Mouse (Mus musculus) hindbrain, embryonic 12.5 days (tissue): ENCODE measurements around the gene Rdh16f1. TPM values are rescaled to one million over a fixed set of nuclear protein-coding genes. Genes with fewer than 3 reads are reported as not detected.

Experiments
- ATAC-seq: fragments of 200-750 bp; cut with Nextera tagmentation; 2 replicates; pipeline ENCODE4 v1.8.0; 2017; ENCODE audit warnings: moderate TSS enrichment; ENCODE audit not compliant: low FRiP score
- H3K27ac ChIP-seq: fragments of 300-500 bp; sonication (generic); 2 replicates; pipeline ENCODE4 v1.5.1; 2016; ENCODE audit warnings: mild to moderate bottlenecking
- H3K27me3 ChIP-seq: fragments of 300-500 bp; sonication (generic); 2 replicates; pipeline ENCODE4 v1.6.1; 2016; ENCODE audit warnings: mild to moderate bottlenecking
- H3K36me3 ChIP-seq: fragments of 300-500 bp; sonication (generic); 2 replicates; pipeline ENCODE4 v1.6.1; 2016; ENCODE audit warnings: mild to moderate bottlenecking
- H3K4me1 ChIP-seq: fragments of 300-500 bp; sonication (generic); 2 replicates; pipeline ENCODE4 v1.6.1; 2016
- H3K4me2 ChIP-seq: fragments of 300-500 bp; sonication (generic); replicated peaks from 2 replicates; pipeline ENCODE4 v1.6.1; 2016; ENCODE audit warnings: mild to moderate bottlenecking
- H3K4me3 ChIP-seq: fragments of 300-500 bp; sonication (generic); 2 replicates; pipeline ENCODE4 v1.5.1; 2016; ENCODE audit warnings: mild to moderate bottlenecking
- H3K9ac ChIP-seq: fragments of 300-500 bp; sonication (generic); 2 replicates; pipeline ENCODE4 v1.6.1; 2016; ENCODE audit warnings: mild to moderate bottlenecking, moderate library complexity
- H3K9me3 ChIP-seq: fragments of 300-500 bp; sonication (generic); replicated peaks from 2 replicates; pipeline ENCODE4 v1.6.1; 2016; ENCODE audit warnings: mild to moderate bottlenecking
- whole genome bisulfite sequencing: fragments of 180-500 bp; shearing (Covaris S2); methylation state at CpG from one replicate; pipeline ENCODE4 v1.1.7; 2016; 5-methylcytosine and 5-hydroxymethylcytosine counted together
- polyA plus RNA-seq: library from polyadenylated mRNA; unstranded; fragments of >200 nt; fragmentation: Nextera tagmentation; extraction: Ambion mirVana; gene quantifications from 2 replicates; pipeline ENCODE4 v1.2.1, GENCODE M21; 2016

Rdh16f1 gene
- polyA plus RNA-seq, 1 experiment from 2014 or later = not detected

- no peaks in the 10 kb centered on the region for H3K9me3 ChIP-seq
- peaks cover 8% of the 10 kb centered on the region for H3K36me3 ChIP-seq
- H3K4me1 ChIP-seq = peaks cover 14% of the 10 kb centered on the region
- ATAC-seq = no peak
- H3K27me3 ChIP-seq = no peaks in the 10 kb centered on the region
- H3K4me3 ChIP-seq = no peak overlapping the region
- H3K27ac ChIP-seq = no peak overlapping the region
- 77% methylated on average over 4 of the region's 4 CpGs for WGBS
- no peak overlapping the region for H3K4me2 ChIP-seq
- H3K9ac ChIP-seq = no peak overlapping the region
Observed at GRCm38 (mm10) chr10:127736916-127737315, 22.7 kb upstream of the Rdh16f1 start.

- Histone ChIP-seq H3K4me2 (no peak overlapping the region), H3K4me1 (peaks cover 14% of the 10 kb centered on the region), H3K27me3 (no peaks in the 10 kb centered on the region), H3K9me3 (no peaks in the 10 kb centered on the region), H3K36me3 (peaks cover 14% of the 10 kb centered on the region), H3K4me3 (no peak overlapping the region), H3K27ac (no peak overlapping the region), H3K9ac (no peak overlapping the region)
- ATAC-seq = no peak
- WGBS = 25% methylated on average over 2 of the region's 2 CpGs
Observed at GRCm38 (mm10) chr10:127737552-127737951, 22.0 kb upstream of the Rdh16f1 start.

GRCm38 (mm10) chr10:127738151-127738882 is 21.3 kb upstream of the Rdh16f1 start:
- H3K4me1 ChIP-seq = peaks cover 14% of the 10 kb centered on the region
- ATAC-seq = no peak
- H3K36me3 ChIP-seq = peaks cover 22% of the 10 kb centered on the region
- WGBS = 53% methylated on average over 13 of the region's 13 CpGs
- peak overlapping the region; percentile 45; the same call in 1 of the 2 replicates for H3K4me2 ChIP-seq
- H3K9ac ChIP-seq = no peak overlapping the region
- no peaks in the 10 kb centered on the region for H3K9me3 ChIP-seq
- H3K4me3 ChIP-seq = no peak overlapping the region
- no peak overlapping the region for H3K27ac ChIP-seq
- H3K27me3 ChIP-seq = no peaks in the 10 kb centered on the region

- Histone ChIP-seq H3K27me3 (no peaks in the 10 kb centered on the region), H3K4me2 (peak within 1 kb of the TSS; percentile 65), H3K4me1 (peaks cover 14% of the 10 kb centered on the region), H3K36me3 (peaks cover 30% of the 10 kb centered on the region), H3K4me3 (peak within 1 kb of the TSS; percentile 87), H3K27ac (peak within 1 kb of the TSS; percentile 72), H3K9me3 (no peaks in the 10 kb centered on the region), H3K9ac (peak within 1 kb of the TSS; percentile 90)
- ATAC-seq = peak; percentile 82
- WGBS = 2% methylated on average over 37 of the region's 61 CpGs
Observed at GRCm38 (mm10) chr10:127739083-127739660, 20.4 kb upstream of the Rdh16f1 start, which contains the start of gene Zbtb39. TSS of gene Zbtb39 (plus strand) at chr10:127739538.

- peaks cover 36% of the 10 kb centered on the region for H3K36me3 ChIP-seq
- peak overlapping the region; percentile 90 for H3K9ac ChIP-seq
- no peaks in the 10 kb centered on the region for H3K27me3 ChIP-seq
- H3K9me3 ChIP-seq = no peaks in the 10 kb centered on the region
- WGBS = under 1% methylated on average over 41 of the region's 55 CpGs
- H3K27ac ChIP-seq = peak overlapping the region; percentile 72
- H3K4me2 ChIP-seq = peak overlapping the region; percentile 65
- peak; percentile 68 for ATAC-seq
- H3K4me3 ChIP-seq = peak overlapping the region; percentile 87
- peaks cover 14% of the 10 kb centered on the region for H3K4me1 ChIP-seq
Observed at GRCm38 (mm10) chr10:127739661-127740161, 19.9 kb upstream of the Rdh16f1 start.

GRCm38 (mm10) chr10:127744661-127745060 is 14.9 kb upstream of the Rdh16f1 start:
- no peak for ATAC-seq
- H3K4me3 ChIP-seq = no peak overlapping the region
- H3K4me1 ChIP-seq = peaks cover 18% of the 10 kb centered on the region
- H3K9me3 ChIP-seq = no peaks in the 10 kb centered on the region
- no peak overlapping the region for H3K27ac ChIP-seq
- peaks cover 72% of the 10 kb centered on the region for H3K36me3 ChIP-seq
- H3K27me3 ChIP-seq = no peaks in the 10 kb centered on the region
- 61% methylated on average over 5 of the region's 5 CpGs for WGBS
- no peak overlapping the region for H3K4me2 ChIP-seq
- H3K9ac ChIP-seq = no peak overlapping the region

GRCm38 (mm10) chr10:127745886-127746285 is 13.7 kb upstream of the Rdh16f1 start:
- ATAC-seq = no peak
- H3K4me3 ChIP-seq = no peak overlapping the region
- no peak overlapping the region for H3K27ac ChIP-seq
- H3K9ac ChIP-seq = no peak overlapping the region
- peaks cover 72% of the 10 kb centered on the region for H3K36me3 ChIP-seq
- no peak overlapping the region for H3K4me2 ChIP-seq
- no peaks in the 10 kb centered on the region for H3K27me3 ChIP-seq
- H3K4me1 ChIP-seq = peaks cover 10% of the 10 kb centered on the region
- no peaks in the 10 kb centered on the region for H3K9me3 ChIP-seq
- WGBS = 80% methylated on average over 5 of the region's 5 CpGs

GRCm38 (mm10) chr10:127747254-127747653 is 12.3 kb upstream of the Rdh16f1 start:
- peaks cover 8% of the 10 kb centered on the region for H3K4me1 ChIP-seq
- no peaks in the 10 kb centered on the region for H3K9me3 ChIP-seq
- no peak for ATAC-seq
- H3K27ac ChIP-seq = no peak overlapping the region
- no peak overlapping the region for H3K4me3 ChIP-seq
- no peaks in the 10 kb centered on the region for H3K27me3 ChIP-seq
- no peak overlapping the region for H3K9ac ChIP-seq
- H3K36me3 ChIP-seq = peaks cover 61% of the 10 kb centered on the region
- no peak overlapping the region for H3K4me2 ChIP-seq
- WGBS = 92% methylated on average over 8 of the region's 8 CpGs

GRCm38 (mm10) chr10:127748847-127749612 is 10.6 kb upstream of the Rdh16f1 start:
- Histone ChIP-seq H3K27ac (no peak overlapping the region), H3K27me3 (no peaks in the 10 kb centered on the region), H3K4me1 (peaks cover 8% of the 10 kb centered on the region), H3K36me3 (peaks cover 43% of the 10 kb centered on the region), H3K4me3 (no peak overlapping the region), H3K9ac (no peak overlapping the region), H3K4me2 (peak overlapping the region; percentile 37; the same call in 1 of the 2 replicates), H3K9me3 (no peaks in the 10 kb centered on the region)
- WGBS = 7% methylated on average over 7 of the region's 8 CpGs
- ATAC-seq = no peak; the same call in 1 of the 2 replicates

GRCm38 (mm10) chr10:127750136-127750777 is 9.3 kb upstream of the Rdh16f1 start:
- Histone ChIP-seq H3K36me3 (peaks cover 32% of the 10 kb centered on the region), H3K9me3 (no peaks in the 10 kb centered on the region), H3K4me3 (peak overlapping the region; percentile 22; the same call in 1 of the 2 replicates), H3K4me2 (peak overlapping the region; percentile 37), H3K27ac (no peak overlapping the region), H3K9ac (peak overlapping the region; percentile 24; the same call in 1 of the 2 replicates), H3K27me3 (no peaks in the 10 kb centered on the region), H3K4me1 (peaks cover 8% of the 10 kb centered on the region)
- no peak for ATAC-seq
- 54% methylated on average over 24 of the region's 24 CpGs for WGBS

- Histone ChIP-seq H3K4me1 (peaks cover 8% of the 10 kb centered on the region), H3K4me3 (no peak within 1 kb of the TSS), H3K27me3 (no peaks in the 10 kb centered on the region), H3K9ac (no peak within 1 kb of the TSS), H3K9me3 (no peaks in the 10 kb centered on the region), H3K27ac (no peak within 1 kb of the TSS), H3K4me2 (no peak within 1 kb of the TSS), H3K36me3 (peaks cover 19% of the 10 kb centered on the region)
- WGBS = 58% methylated on average over 8 of the region's 8 CpGs
- ATAC-seq = no peak
Observed at GRCm38 (mm10) chr10:127751548-127751947, 8.0 kb upstream of the Rdh16f1 start, which contains the start of gene Gpr182. TSS of gene Gpr182 (minus strand) at chr10:127751732.
